Mouse (Mus musculus): ENCODE results near the gene Tbck. TPM values are rescaled to one million over a fixed set of nuclear protein-coding genes. Genes with fewer than 3 reads are reported as not detected.

The Tbck gene
- polyA plus RNA-seq, 1 experiment, result not detected

- WGBS, result 80% methylated on average over 3 of the region's 3 CpGs
- no peak for TF ChIP-seq POLR2A (IDR thresholded peaks at IDR 0.05; ENCODE audit: insufficient read depth, low read depth, low read length)
- no peak for TF ChIP-seq CTCF (IDR thresholded peaks at IDR 0.05; ENCODE audit: insufficient read depth, low read depth, low read length)
- H3K4me3 ChIP-seq (ENCODE audit: insufficient read depth, low read depth, low read length), result no peak overlapping the region
Observed at GRCm38 (mm10) chr3:132866984-132867383, 183.0 kb downstream of the Tbck start.

DNA sequence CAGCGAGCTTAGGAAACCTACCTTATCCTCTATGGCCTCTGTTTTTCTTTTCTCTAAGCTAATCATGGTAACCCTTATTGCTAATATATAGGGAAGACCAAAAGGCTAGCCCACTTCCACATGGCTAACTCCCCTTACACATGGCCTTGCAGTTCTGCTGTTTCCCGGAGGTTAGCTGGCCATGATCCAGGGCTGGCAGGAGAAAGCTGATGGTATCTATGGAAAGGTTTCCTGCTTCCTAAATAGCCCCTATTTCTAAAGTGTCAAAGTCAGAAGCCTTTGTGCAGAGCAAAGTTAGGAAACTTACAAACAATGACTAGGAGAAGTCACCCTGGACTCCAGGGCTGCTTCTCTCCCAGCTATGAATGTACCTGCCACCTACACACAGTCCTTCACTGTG, 184.9 kb downstream of the Tbck start:
- no peak for TF ChIP-seq POLR2A (IDR thresholded peaks at IDR 0.05; ENCODE audit: insufficient read depth, low read depth, low read length)
- TF ChIP-seq CTCF (IDR thresholded peaks at IDR 0.05; ENCODE audit: insufficient read depth, low read depth, low read length), result no peak
- Histone ChIP-seq H3K27ac (ENCODE audit: insufficient read depth, low read depth, low read length) (no peak overlapping the region), H3K4me1 (ENCODE audit: control insufficient read depth, insufficient read depth, low read length) (peaks cover 7% of the 10 kb centered on the region; the same call in 1 of the 2 replicates), H3K4me3 (ENCODE audit: insufficient read depth, low read depth, low read length) (no peak overlapping the region)
- 69% methylated on average over 2 of the region's 2 CpGs for WGBS

More at GRCm38 (mm10) chr3:132866984-132867383, 183.0 kb downstream of the Tbck start:
- Histone ChIP-seq H3K27ac (ENCODE audit: insufficient read depth, low read depth, low read length) (no peak overlapping the region), H3K4me1 (ENCODE audit: control insufficient read depth, insufficient read depth, low read length) (peaks cover 8% of the 10 kb centered on the region; the same call in 1 of the 2 replicates)

DNA sequence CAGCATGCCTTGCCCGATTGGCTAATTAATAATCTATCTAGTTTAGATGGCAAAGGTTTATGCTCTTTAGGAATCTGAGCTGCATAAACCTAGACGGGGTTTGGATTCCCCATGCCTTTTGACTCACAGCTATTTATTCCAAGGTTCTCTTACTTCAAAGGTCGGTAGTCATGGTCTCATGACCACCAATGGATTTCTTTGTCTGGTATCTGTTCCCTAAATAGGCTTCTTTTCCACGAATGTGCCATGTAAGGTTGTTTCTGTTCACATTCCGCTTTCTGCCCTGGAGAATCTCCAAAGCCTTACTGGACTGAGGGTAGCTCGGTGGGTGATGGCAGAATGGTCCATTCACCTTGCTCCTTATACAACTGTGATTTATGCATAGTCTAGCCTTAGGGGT, 186.1 kb downstream of the Tbck start:
- Histone ChIP-seq H3K4me3 (ENCODE audit: insufficient read depth, low read depth, low read length) (no peak overlapping the region), H3K4me1 (ENCODE audit: control insufficient read depth, insufficient read depth, low read length) (peaks cover 4% of the 10 kb centered on the region; the same call in 1 of the 2 replicates), H3K27ac (ENCODE audit: insufficient read depth, low read depth, low read length) (no peak overlapping the region)
- TF ChIP-seq CTCF (IDR thresholded peaks at IDR 0.05; ENCODE audit: insufficient read depth, low read depth, low read length), result no peak
- TF ChIP-seq POLR2A (IDR thresholded peaks at IDR 0.05; ENCODE audit: insufficient read depth, low read depth, low read length), result no peak
- WGBS, result 83% methylated on average over 6 of the region's 6 CpGs

GRCm38 (mm10) chr3:132871318-132871904, 187.5 kb downstream of the Tbck start:
- TF ChIP-seq POLR2A (IDR thresholded peaks at IDR 0.05; ENCODE audit: insufficient read depth, low read depth, low read length) (no peak), CTCF (IDR thresholded peaks at IDR 0.05; ENCODE audit: insufficient read depth, low read depth, low read length) (no peak)
- H3K4me1 ChIP-seq (ENCODE audit: control insufficient read depth, insufficient read depth, low read length), result peaks cover 4% of the 10 kb centered on the region; the same call in 1 of the 2 replicates
- no peak overlapping the region for H3K27ac ChIP-seq (ENCODE audit: insufficient read depth, low read depth, low read length)
- WGBS, result 60% methylated on average over 9 of the region's 9 CpGs
- H3K4me3 ChIP-seq (ENCODE audit: insufficient read depth, low read depth, low read length), result no peak overlapping the region

- Histone ChIP-seq H3K27ac (ENCODE audit: insufficient read depth, low read depth, low read length) (no peak overlapping the region), H3K4me1 (ENCODE audit: control insufficient read depth, insufficient read depth, low read length) (peaks cover 4% of the 10 kb centered on the region; the same call in 1 of the 2 replicates), H3K4me3 (ENCODE audit: insufficient read depth, low read depth, low read length) (no peak overlapping the region)
- TF ChIP-seq POLR2A (IDR thresholded peaks at IDR 0.05; ENCODE audit: insufficient read depth, low read depth, low read length), result no peak
- TF ChIP-seq CTCF (IDR thresholded peaks at IDR 0.05; ENCODE audit: insufficient read depth, low read depth, low read length), result no peak
- WGBS, result 62% methylated on average over 6 of the region's 6 CpGs
Observed at GRCm38 (mm10) chr3:132873251-132873650, 189.3 kb downstream of the Tbck start.

DNA sequence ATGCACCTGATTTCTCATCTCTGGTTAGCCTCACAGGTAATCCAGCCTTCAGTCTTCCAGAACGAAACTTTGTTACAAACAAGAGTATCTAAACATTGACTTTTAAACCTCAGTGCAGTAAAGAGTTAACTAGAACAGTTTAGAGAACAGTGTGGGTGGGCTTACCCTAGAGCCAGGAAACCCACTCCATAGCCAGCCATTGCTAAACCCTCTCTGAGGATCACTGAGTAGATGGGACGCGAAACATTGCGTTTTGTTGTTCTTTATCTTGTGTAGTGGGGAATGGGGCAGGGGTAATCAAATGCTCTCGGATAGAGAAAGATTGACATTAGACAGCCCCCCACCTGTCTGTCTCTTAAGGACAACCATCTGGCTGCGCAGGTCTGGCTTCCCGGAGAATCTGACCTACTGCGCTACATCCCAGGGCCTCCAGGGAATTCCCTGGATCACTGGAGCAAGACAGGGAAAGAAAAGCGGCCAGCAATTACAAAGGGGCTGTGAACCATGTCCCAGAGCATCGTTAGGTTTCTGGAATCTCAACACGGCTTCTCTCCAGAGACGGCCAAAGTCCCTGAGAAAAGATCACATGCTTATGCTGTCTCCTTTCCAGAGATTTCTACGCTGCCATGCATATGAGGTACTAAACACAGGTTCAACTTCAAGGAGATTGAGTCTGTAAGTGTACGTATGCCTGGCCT, 192.2 kb downstream of the Tbck start:
- Histone ChIP-seq H3K27ac (ENCODE audit: insufficient read depth, low read depth, low read length) (no peak overlapping the region), H3K4me3 (ENCODE audit: insufficient read depth, low read depth, low read length) (no peak overlapping the region), H3K4me1 (ENCODE audit: control insufficient read depth, insufficient read depth, low read length) (peaks cover 4% of the 10 kb centered on the region)
- TF ChIP-seq CTCF (IDR thresholded peaks at IDR 0.05; ENCODE audit: insufficient read depth, low read depth, low read length) (no peak), POLR2A (IDR thresholded peaks at IDR 0.05; ENCODE audit: insufficient read depth, low read depth, low read length) (no peak)
- WGBS, result 63% methylated on average over 14 of the region's 14 CpGs

GRCm38 (mm10) chr3:132876933-132877676, 193.2 kb downstream of the Tbck start:
- TF ChIP-seq POLR2A (IDR thresholded peaks at IDR 0.05; ENCODE audit: insufficient read depth, low read depth, low read length) (no peak), CTCF (IDR thresholded peaks at IDR 0.05; ENCODE audit: insufficient read depth, low read depth, low read length) (no peak)
- no peak overlapping the region for H3K4me3 ChIP-seq (ENCODE audit: insufficient read depth, low read depth, low read length)
- H3K4me1 ChIP-seq (ENCODE audit: control insufficient read depth, insufficient read depth, low read length), result no peaks in the 10 kb centered on the region; the same call in 1 of the 2 replicates
- no peak overlapping the region for H3K27ac ChIP-seq (ENCODE audit: insufficient read depth, low read depth, low read length)
- 86% methylated on average over 10 of the region's 10 CpGs for WGBS

DNA sequence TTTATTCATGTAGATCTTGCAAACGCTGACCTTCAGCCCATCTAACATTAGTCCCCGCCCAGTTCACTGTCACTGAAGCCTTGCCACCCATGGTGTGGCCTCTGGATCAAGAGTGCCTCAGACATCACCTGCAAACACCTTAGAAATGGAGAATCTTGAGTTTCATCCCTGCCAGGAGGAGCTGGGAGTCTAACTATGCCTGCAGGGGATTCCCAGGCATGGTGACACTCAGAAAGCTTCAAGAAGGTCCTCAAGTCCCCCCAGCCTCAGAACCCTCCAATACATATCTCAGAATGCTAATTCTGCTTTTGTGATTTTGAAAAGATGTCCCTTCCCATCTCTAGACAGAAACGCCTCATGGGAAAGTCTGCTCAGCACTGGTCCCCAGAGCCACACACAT, 196.4 kb downstream of the Tbck start:
- H3K4me1 ChIP-seq (ENCODE audit: control insufficient read depth, insufficient read depth, low read length), result no peaks in the 10 kb centered on the region; the same call in 1 of the 2 replicates
- no peak overlapping the region for H3K27ac ChIP-seq (ENCODE audit: insufficient read depth, low read depth, low read length)
- 68% methylated on average over 3 of the region's 3 CpGs for WGBS
- H3K4me3 ChIP-seq (ENCODE audit: insufficient read depth, low read depth, low read length), result no peak overlapping the region
- TF ChIP-seq POLR2A (IDR thresholded peaks at IDR 0.05; ENCODE audit: insufficient read depth, low read depth, low read length), result no peak
- no peak for TF ChIP-seq CTCF (IDR thresholded peaks at IDR 0.05; ENCODE audit: insufficient read depth, low read depth, low read length)

- Histone ChIP-seq H3K4me3 (ENCODE audit: insufficient read depth, low read depth, low read length) (no peak overlapping the region), H3K27ac (ENCODE audit: insufficient read depth, low read depth, low read length) (no peak overlapping the region), H3K4me1 (ENCODE audit: control insufficient read depth, insufficient read depth, low read length) (no peaks in the 10 kb centered on the region; the same call in 1 of the 2 replicates)
- TF ChIP-seq POLR2A (IDR thresholded peaks at IDR 0.05; ENCODE audit: insufficient read depth, low read depth, low read length) (no peak), CTCF (IDR thresholded peaks at IDR 0.05; ENCODE audit: insufficient read depth, low read depth, low read length) (no peak)
- 19% methylated on average over 9 of the region's 9 CpGs for WGBS
Observed at GRCm38 (mm10) chr3:132880826-132881225, 196.9 kb downstream of the Tbck start.

Measured in olfactory bulb, adult 2 months (tissue).